Mouse (Mus musculus) neural tube, embryonic 12.5 days (tissue): ENCODE data around the gene Esrp2. TPM values are rescaled to one million over a fixed set of nuclear protein-coding genes. Genes with fewer than 3 reads are reported as not detected.

Source experiments
- ATAC-seq: fragments of 200-750 bp; cut with Nextera tagmentation; 2 replicates; pipeline ENCODE4 v1.8.0; 2017; ENCODE audit warnings: low read depth, mild to moderate bottlenecking, moderate TSS enrichment, moderate library complexity; ENCODE audit not compliant: low FRiP score
- H3K27ac ChIP-seq: fragments of 300-500 bp; sonication (generic); 2 replicates; pipeline ENCODE4 v1.5.1; 2016
- H3K27me3 ChIP-seq: fragments of 300-500 bp; sonication (generic); replicated peaks from 2 replicates; pipeline ENCODE4 v1.6.1; 2016; ENCODE audit warnings: mild to moderate bottlenecking
- H3K36me3 ChIP-seq: fragments of 300-500 bp; sonication (generic); 2 replicates; pipeline ENCODE4 v1.6.1; 2016; ENCODE audit warnings: mild to moderate bottlenecking
- H3K4me1 ChIP-seq: fragments of 300-500 bp; sonication (generic); 2 replicates; pipeline ENCODE4 v1.6.1; 2016
- H3K4me2 ChIP-seq: fragments of 300-500 bp; sonication (generic); replicated peaks from 2 replicates; pipeline ENCODE4 v1.6.1; 2016; ENCODE audit warnings: mild to moderate bottlenecking
- H3K4me3 ChIP-seq: fragments of 300-500 bp; sonication (generic); 2 replicates; pipeline ENCODE4 v1.5.1; 2016
- H3K9ac ChIP-seq: fragments of 300-500 bp; sonication (generic); 2 replicates; pipeline ENCODE4 v1.6.1; 2016; ENCODE audit warnings: mild to moderate bottlenecking
- H3K9me3 ChIP-seq: fragments of 300-500 bp; sonication (generic); 2 replicates; pipeline ENCODE4 v1.6.1; 2016; ENCODE audit warnings: mild to moderate bottlenecking
- WGBS: fragments of 180-500 bp; shearing (Covaris S2); methylation state at CpG from one replicate; pipeline ENCODE4 v1.1.7; 2016; 5-methylcytosine and 5-hydroxymethylcytosine counted together
- polyA plus RNA-seq: library from polyadenylated mRNA; unstranded; fragments of >200 nt; fragmentation: Nextera tagmentation; extraction: Ambion mirVana; gene quantifications from 2 replicates; pipeline ENCODE4 v1.2.1, GENCODE M21; 2016

Gene Esrp2
- 1.1 and 1.6 TPM in 2 replicates for polyA plus RNA-seq

- no peak for ATAC-seq
- Histone ChIP-seq H3K27ac (no peak within 1 kb of the TSS), H3K4me3 (peak within 1 kb of the TSS; percentile 37), H3K27me3 (peaks cover 72% of the 10 kb centered on the region), H3K9me3 (no peaks in the 10 kb centered on the region), H3K4me1 (peaks cover 30% of the 10 kb centered on the region), H3K9ac (peak within 1 kb of the TSS; percentile 38), H3K4me2 (peak within 1 kb of the TSS; percentile 71), H3K36me3 (peaks cover 11% of the 10 kb centered on the region)
- 1% methylated on average over 83 of the region's 86 CpGs for WGBS
Observed at GRCm38 (mm10) chr8:106136156-106137130, at the start of gene Esrp2. Gene Esrp2, minus strand, starts transcription at chr8:106136974.

GRCm38 (mm10) chr8:106186394-106186793, 49.6 kb upstream of the Esrp2 start:
- peaks cover 39% of the 10 kb centered on the region for H3K36me3 ChIP-seq
- no peak overlapping the region for H3K4me3 ChIP-seq
- H3K27ac ChIP-seq = no peak overlapping the region
- 93% methylated on average over 3 of the region's 3 CpGs for WGBS
- ATAC-seq = no peak
- no peak overlapping the region for H3K4me2 ChIP-seq
- H3K9ac ChIP-seq = no peak overlapping the region
- no peaks in the 10 kb centered on the region for H3K9me3 ChIP-seq
- H3K27me3 ChIP-seq = no peaks in the 10 kb centered on the region
- H3K4me1 ChIP-seq = no peaks in the 10 kb centered on the region

DNA sequence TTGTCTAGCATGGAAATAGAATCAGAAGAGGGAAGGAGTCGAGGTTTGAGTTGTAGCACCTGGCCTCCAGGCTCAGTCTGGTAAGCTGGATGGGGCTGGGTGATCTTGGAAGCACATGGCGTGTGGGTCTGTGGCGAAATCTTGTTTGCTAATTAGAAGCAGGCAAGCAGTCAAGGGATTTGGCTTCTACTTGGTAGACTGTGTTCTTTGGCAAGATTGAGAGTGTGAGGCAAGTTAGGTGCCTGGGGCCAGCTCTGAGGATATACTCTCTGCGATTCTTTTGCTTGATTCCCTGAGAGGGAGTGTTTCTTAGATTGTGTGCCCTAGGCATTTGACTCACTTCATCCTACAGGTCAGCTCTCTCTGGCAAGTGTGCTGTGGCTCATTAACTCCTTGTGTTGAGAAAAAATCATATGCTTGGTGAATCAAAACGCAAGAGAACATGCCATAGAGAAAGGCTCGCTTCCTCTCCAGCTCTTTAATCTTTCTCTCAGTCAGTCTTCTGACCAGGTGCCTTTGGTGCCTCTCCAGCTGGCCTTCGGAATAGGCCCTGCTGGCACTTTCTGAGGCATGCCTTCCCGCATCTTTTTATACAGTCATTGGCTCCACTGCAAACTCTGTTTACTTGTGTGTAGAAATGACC, 49.0 kb upstream of the Esrp2 start:
- H3K9ac ChIP-seq = no peak overlapping the region
- no peaks in the 10 kb centered on the region for H3K4me1 ChIP-seq
- peaks cover 34% of the 10 kb centered on the region for H3K36me3 ChIP-seq
- no peaks in the 10 kb centered on the region for H3K9me3 ChIP-seq
- no peak overlapping the region for H3K4me3 ChIP-seq
- H3K4me2 ChIP-seq = no peak overlapping the region
- no peak for ATAC-seq
- H3K27ac ChIP-seq = no peak overlapping the region
- WGBS = 90% methylated on average over 8 of the region's 8 CpGs
- H3K27me3 ChIP-seq = no peaks in the 10 kb centered on the region

DNA sequence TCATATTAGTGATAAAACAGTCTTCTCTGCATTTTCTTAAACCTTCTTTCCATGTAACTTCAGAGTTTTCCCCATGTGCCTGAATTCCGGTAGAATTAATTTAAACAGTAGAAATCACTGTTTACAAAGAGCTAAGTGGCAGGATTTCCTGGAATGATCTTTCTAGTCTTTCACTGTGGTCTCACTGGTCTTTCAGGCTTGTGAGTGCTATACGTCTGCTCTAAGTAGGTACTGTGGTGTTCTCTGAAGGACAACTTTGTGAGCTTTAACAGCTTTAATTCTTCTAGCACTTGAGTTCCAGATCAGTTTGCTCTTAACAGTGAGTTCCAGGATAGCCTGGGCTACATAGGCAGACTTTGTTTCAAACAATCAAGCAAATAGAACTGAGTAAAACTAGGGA, 41.7 kb upstream of the Esrp2 start:
- Histone ChIP-seq H3K27ac (no peak overlapping the region), H3K4me1 (peaks cover 6% of the 10 kb centered on the region; the same call in 1 of the 2 replicates), H3K36me3 (peaks cover 12% of the 10 kb centered on the region), H3K4me2 (no peak overlapping the region), H3K4me3 (no peak overlapping the region), H3K27me3 (no peaks in the 10 kb centered on the region), H3K9ac (no peak overlapping the region), H3K9me3 (no peaks in the 10 kb centered on the region)
- WGBS = 91% methylated on average over 2 of the region's 2 CpGs
- ATAC-seq = no peak

GRCm38 (mm10) chr8:106177594-106177993, 40.8 kb upstream of the Esrp2 start:
- no peak overlapping the region for H3K27ac ChIP-seq
- ATAC-seq = no peak
- no peak overlapping the region for H3K4me3 ChIP-seq
- no peak overlapping the region for H3K4me2 ChIP-seq
- peaks cover 12% of the 10 kb centered on the region for H3K36me3 ChIP-seq
- WGBS = 82% methylated on average over 1 of the region's 1 CpGs
- H3K9me3 ChIP-seq = no peaks in the 10 kb centered on the region
- H3K9ac ChIP-seq = no peak overlapping the region
- no peaks in the 10 kb centered on the region for H3K27me3 ChIP-seq
- peaks cover 6% of the 10 kb centered on the region; the same call in 1 of the 2 replicates for H3K4me1 ChIP-seq

GRCm38 (mm10) chr8:106176891-106177290, 40.1 kb upstream of the Esrp2 start:
- Histone ChIP-seq H3K4me2 (no peak overlapping the region), H3K4me3 (no peak overlapping the region), H3K27me3 (no peaks in the 10 kb centered on the region), H3K4me1 (peaks cover 6% of the 10 kb centered on the region; the same call in 1 of the 2 replicates), H3K9ac (no peak overlapping the region), H3K36me3 (peaks cover 12% of the 10 kb centered on the region), H3K9me3 (no peaks in the 10 kb centered on the region), H3K27ac (no peak overlapping the region)
- no peak for ATAC-seq
- 18% methylated on average over 1 of the region's 1 CpGs for WGBS

GRCm38 (mm10) chr8:106173566-106173965, 36.8 kb upstream of the Esrp2 start:
- Histone ChIP-seq H3K4me2 (no peak overlapping the region), H3K36me3 (no peaks in the 10 kb centered on the region), H3K9ac (no peak overlapping the region), H3K9me3 (no peaks in the 10 kb centered on the region), H3K4me3 (no peak overlapping the region), H3K27me3 (no peaks in the 10 kb centered on the region), H3K27ac (no peak overlapping the region), H3K4me1 (peaks cover 16% of the 10 kb centered on the region)
- ATAC-seq = no peak
- WGBS = 92% methylated on average over 3 of the region's 3 CpGs

GRCm38 (mm10) chr8:106169934-106170480, 33.2 kb upstream of the Esrp2 start:
- Histone ChIP-seq H3K4me3 (peak overlapping the region; percentile 78), H3K27me3 (no peaks in the 10 kb centered on the region), H3K9ac (peak overlapping the region; percentile 87), H3K27ac (no peak overlapping the region), H3K36me3 (no peaks in the 10 kb centered on the region), H3K4me2 (peak overlapping the region; percentile 88), H3K4me1 (peaks cover 10% of the 10 kb centered on the region), H3K9me3 (no peaks in the 10 kb centered on the region)
- ATAC-seq = no peak
- 40% methylated on average over 6 of the region's 6 CpGs for WGBS

DNA sequence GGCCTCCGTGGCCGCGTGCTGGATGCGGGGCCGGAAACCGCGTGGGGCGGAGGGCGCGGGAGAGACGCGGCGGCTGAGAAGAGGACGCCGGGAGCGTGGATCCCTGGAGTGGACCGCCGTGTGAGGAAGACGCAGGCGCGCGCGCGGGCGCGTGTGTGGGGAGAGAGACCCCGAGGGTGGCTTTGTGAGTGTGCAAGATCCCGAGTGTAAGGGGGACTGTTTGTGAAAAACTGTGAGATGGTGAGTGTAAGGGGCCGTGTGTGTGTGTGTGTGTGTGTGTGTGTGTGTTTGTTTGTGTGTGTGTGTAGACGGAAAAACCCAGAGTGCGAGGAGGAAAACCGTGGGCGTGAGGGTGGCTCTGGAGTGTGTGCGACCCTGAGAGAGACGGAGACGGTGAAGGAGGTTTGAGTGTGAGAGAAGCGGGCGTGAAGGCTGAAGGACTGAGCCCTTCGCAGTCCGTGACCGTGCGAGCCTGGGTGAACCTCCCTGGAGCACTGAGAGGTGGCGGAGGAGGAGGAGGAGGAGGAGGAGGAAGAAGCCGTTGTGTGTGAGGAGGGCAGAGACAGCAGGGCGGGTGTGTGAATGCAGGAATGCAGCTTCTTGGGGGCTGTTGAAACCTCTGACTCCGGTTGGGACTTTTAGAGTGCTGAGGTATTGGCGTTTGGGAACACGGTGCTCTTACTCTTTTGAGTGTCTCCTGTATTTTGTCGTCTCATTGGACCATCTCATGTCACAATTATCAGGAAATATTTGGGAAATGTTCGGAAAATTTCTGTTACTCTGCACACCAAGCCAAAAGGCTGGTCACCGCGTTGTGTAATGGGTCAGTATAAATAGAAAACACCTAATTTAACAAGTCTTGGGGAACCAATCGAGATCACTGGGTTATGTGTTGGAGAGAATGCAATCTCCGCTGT, 32.5 kb upstream of the Esrp2 start:
- Histone ChIP-seq H3K9ac (peak overlapping the region; percentile 87), H3K4me2 (peak overlapping the region; percentile 88), H3K4me1 (peaks cover 10% of the 10 kb centered on the region), H3K27me3 (no peaks in the 10 kb centered on the region), H3K36me3 (peaks cover 2% of the 10 kb centered on the region), H3K4me3 (peak overlapping the region; percentile 78), H3K9me3 (no peaks in the 10 kb centered on the region), H3K27ac (peak overlapping the region; percentile 80)
- peak; percentile 75 for ATAC-seq
- 2% methylated on average over 54 of the region's 54 CpGs for WGBS

DNA sequence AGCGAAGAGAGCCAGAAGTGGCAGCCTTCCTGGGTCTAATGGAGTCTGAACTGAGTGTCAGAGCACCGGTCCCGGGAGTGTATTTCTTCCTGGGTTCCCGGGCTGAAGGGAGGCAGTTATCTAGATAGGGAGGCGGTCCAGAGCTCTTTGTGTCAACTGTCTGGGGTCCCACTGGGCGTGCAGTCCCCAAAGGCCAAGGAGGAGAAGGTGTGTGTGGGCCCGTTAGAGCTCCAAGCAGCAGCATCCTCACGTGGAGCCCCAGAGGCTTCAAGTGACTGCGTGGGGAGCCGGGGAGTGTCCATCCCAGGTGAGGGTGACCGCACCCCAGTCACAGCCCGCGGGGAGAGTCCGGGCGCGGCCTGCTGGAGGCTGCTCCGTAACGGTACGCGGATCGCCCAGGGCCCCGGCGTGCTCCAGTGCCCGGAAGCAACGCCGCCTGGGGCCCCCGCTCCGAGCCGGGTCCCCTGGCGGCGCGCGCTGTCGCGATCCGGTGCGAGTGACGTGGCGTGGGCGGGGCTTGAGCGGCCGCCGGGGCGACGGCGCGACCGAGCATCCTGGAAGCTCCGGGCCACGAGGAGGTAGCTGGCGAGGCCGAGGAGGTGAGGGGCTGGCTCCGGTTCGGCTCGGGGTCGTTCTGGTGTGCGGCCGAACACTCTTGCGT, 31.7 kb upstream of the Esrp2 start, which contains the start of gene Slc7a6:
Gene Slc7a6 (plus strand): TSS at position 502 of the 661 bp plus-strand sequence.
- under 1% methylated on average over 59 of the region's 59 CpGs for WGBS
- H3K27ac ChIP-seq = peak within 1 kb of the TSS; percentile 80
- H3K9ac ChIP-seq = peak within 1 kb of the TSS; percentile 87
- peak within 1 kb of the TSS; percentile 78 for H3K4me3 ChIP-seq
- no peaks in the 10 kb centered on the region for H3K27me3 ChIP-seq
- H3K9me3 ChIP-seq = no peaks in the 10 kb centered on the region
- peak; percentile 92 for ATAC-seq
- H3K4me2 ChIP-seq = peak within 1 kb of the TSS; percentile 88
- H3K36me3 ChIP-seq = peaks cover 10% of the 10 kb centered on the region
- H3K4me1 ChIP-seq = peaks cover 10% of the 10 kb centered on the region

- Histone ChIP-seq H3K27ac (no peak overlapping the region), H3K4me1 (peaks cover 9% of the 10 kb centered on the region), H3K9me3 (no peaks in the 10 kb centered on the region), H3K4me2 (no peak overlapping the region), H3K4me3 (no peak overlapping the region), H3K9ac (no peak overlapping the region), H3K27me3 (no peaks in the 10 kb centered on the region), H3K36me3 (peaks cover 39% of the 10 kb centered on the region)
- no peak for ATAC-seq
- WGBS = 55% methylated on average over 4 of the region's 4 CpGs
Observed at GRCm38 (mm10) chr8:106165460-106165859, 28.7 kb upstream of the Esrp2 start.
